Mouse (Mus musculus): ENCODE results near the gene Poln.

Poln gene

GRCm38 (mm10) chr5:33994671-33995625 is 174.3 kb downstream of the Poln start:
- DNase-seq (ENCODE audit: low spot score in 2 of 2), result peak in 1 of 2 experiments; percentile 41

GRCm38 (mm10) chr5:33983309-33984121 is 185.7 kb downstream of the Poln start, which contains the start of gene Gm1673:
Gm1673 (plus strand) TSS chr5:33983433.
- peak in 1 of 2 experiments; percentile 71 for DNase-seq (ENCODE audit: low spot score in 2 of 2)

- no peak for DNase-seq (ENCODE audit: low spot score in 2 of 2)
Observed at GRCm38 (mm10) chr5:33982731-33983259, 186.5 kb downstream of the Poln start.

GRCm38 (mm10) chr5:33976267-33976666 is 193.0 kb downstream of the Poln start:
- no peak for DNase-seq (ENCODE audit: low spot score in 2 of 2)

- DNase-seq (ENCODE audit: low spot score in 2 of 2), result no peak
Observed at GRCm38 (mm10) chr5:33974736-33975135, 194.5 kb downstream of the Poln start.

GRCm38 (mm10) chr5:33959382-33959781 is 209.9 kb downstream of the Poln start:
- DNase-seq (ENCODE audit: low spot score in 2 of 2), result no peak

All from spleen, postnatal 10 days (tissue).